ENCODE assay signal across 8 mouse cellular contexts in the genomic region with DNA sequence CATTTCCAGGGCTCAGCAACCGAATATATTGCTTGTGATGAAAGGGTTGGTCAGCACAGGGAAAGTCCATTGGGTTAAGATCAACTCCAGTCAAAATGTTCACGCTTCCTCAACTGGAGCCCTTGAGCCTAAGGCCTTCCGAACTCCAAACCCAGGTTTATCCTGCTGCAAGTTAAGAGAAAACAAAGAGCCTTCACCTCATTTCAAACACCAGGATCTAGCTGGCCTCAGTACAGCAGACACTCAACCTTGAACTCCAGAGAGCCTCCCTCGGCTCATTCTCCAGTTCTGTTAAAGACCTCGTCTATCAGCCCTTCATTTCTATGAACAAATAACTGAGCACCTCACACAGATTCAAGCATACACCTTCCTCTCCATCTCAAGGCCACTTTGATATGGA. TPM values are rescaled to one million over a fixed set of nuclear protein-coding genes. Genes with fewer than 3 reads are reported as not detected.
DNase-seq lines count a peak whose midpoint lies in the region; ATAC-seq and TF ChIP-seq lines count a peak whose summit lies in the region.

No protein-coding gene starts in this region.

- no peak for ATAC-seq in heart, embryonic 12.5 days (ENCODE audit: insufficient number of reproducible peaks, low FRiP score)
- no peak for ATAC-seq in midbrain, embryonic 11.5 days (ENCODE audit: low FRiP score)
- ATAC-seq in cerebellum, adult (ENCODE audit: insufficient number of reproducible peaks, low FRiP score, low TSS enrichment): no peak

- H3K4me2 ChIP-seq in heart, embryonic 12.5 days: peak overlapping the region; percentile 73
- H3K4me2 ChIP-seq in midbrain, embryonic 11.5 days: peak overlapping the region; percentile 79

- H3K36me3 ChIP-seq in heart, embryonic 12.5 days: peaks cover 18% of the 10 kb centered on the region
- peaks cover 6% of the 10 kb centered on the region for H3K36me3 ChIP-seq in ES-E14 (ENCODE audit: control insufficient read depth, insufficient read depth, low read length, poor library complexity, severe bottlenecking)
- peaks cover 21% of the 10 kb centered on the region for H3K36me3 ChIP-seq in hindbrain, embryonic 10.5 days
- H3K36me3 ChIP-seq in midbrain, embryonic 11.5 days (ENCODE audit: control insufficient read depth, insufficient read depth, low read length): peaks cover 6% of the 10 kb centered on the region

- H3K27me3 ChIP-seq in heart, embryonic 12.5 days (replicated peaks): no peaks in the 10 kb centered on the region
- H3K27me3 ChIP-seq in hindbrain, embryonic 10.5 days (ENCODE audit: insufficient read depth, poor library complexity, severe bottlenecking): no peaks in the 10 kb centered on the region
- H3K27me3 ChIP-seq in midbrain, embryonic 11.5 days (ENCODE audit: control insufficient read depth, insufficient read depth, low read length): no peaks in the 10 kb centered on the region

- whole genome bisulfite sequencing in heart, embryonic 12.5 days: 47% methylated on average over 5 of the region's 5 CpGs
- WGBS in hindbrain, embryonic 10.5 days: 67% methylated on average over 5 of the region's 5 CpGs
- 60% methylated on average over 5 of the region's 5 CpGs for WGBS in midbrain, embryonic 11.5 days

- in situ Hi-C loops in ES-E14 (cut with MboI; ENCODE audit: low sequenced_read_pairs in 2 of 2, unreplicated experiment in 2 of 2): no loop called here

- H3K4me3 ChIP-seq in heart, embryonic 12.5 days: peak overlapping the region; percentile 92
- H3K4me3 ChIP-seq in ES-E14 (ENCODE audit: insufficient read depth in 1 of 2, low read depth in 1 of 2, low read length in 2 of 2, poor library complexity in 1 of 2, severe bottlenecking in 1 of 2): peak overlapping the region; percentile 75 to 97
- H3K4me3 ChIP-seq in hindbrain, embryonic 10.5 days: peak overlapping the region; percentile 81
- peak overlapping the region; percentile 97 for H3K4me3 ChIP-seq in midbrain, embryonic 11.5 days (ENCODE audit: low read depth, low read length)

- H3K27ac ChIP-seq in heart, embryonic 12.5 days (ENCODE audit: poor library complexity, severe bottlenecking): no peak overlapping the region
- H3K27ac ChIP-seq in ES-E14 (ENCODE audit: insufficient read depth, low read depth, low read length, poor library complexity, severe bottlenecking): no peak overlapping the region
- peak overlapping the region; percentile 99 for H3K27ac ChIP-seq in hindbrain, embryonic 10.5 days
- H3K27ac ChIP-seq in midbrain, embryonic 11.5 days (ENCODE audit: low read depth, low read length): no peak overlapping the region

- no peaks in the 10 kb centered on the region for H3K9me3 ChIP-seq in heart, embryonic 12.5 days (replicated peaks)
- no peaks in the 10 kb centered on the region for H3K9me3 ChIP-seq in ES-E14 (ENCODE audit: control insufficient read depth, insufficient read depth, low read depth, low read length)
- no peaks in the 10 kb centered on the region for H3K9me3 ChIP-seq in hindbrain, embryonic 10.5 days
- H3K9me3 ChIP-seq in midbrain, embryonic 11.5 days (ENCODE audit: control insufficient read depth, low read length): no peaks in the 10 kb centered on the region

- peak overlapping the region; percentile 97 for H3K9ac ChIP-seq in heart, embryonic 12.5 days
- peak overlapping the region; percentile 82; the same call in 1 of the 2 replicates for H3K9ac ChIP-seq in ES-E14 (ENCODE audit: insufficient read depth, low read depth, low read length, poor library complexity, severe bottlenecking)
- peak overlapping the region; percentile 97 for H3K9ac ChIP-seq in midbrain, embryonic 11.5 days (ENCODE audit: low read length)

- H3K4me1 ChIP-seq in heart, embryonic 12.5 days (replicated peaks): peaks cover 16% of the 10 kb centered on the region
- H3K4me1 ChIP-seq in ES-E14 (ENCODE audit: control insufficient read depth in 2 of 2, insufficient read depth in 2 of 2, low read length in 2 of 2, poor library complexity in 1 of 2): peaks cover 0 to 2% of the 10 kb centered on the region in 2 experiments; a peak in 1 of 4 replicates
- H3K4me1 ChIP-seq in hindbrain, embryonic 10.5 days (replicated peaks): peaks cover 22% of the 10 kb centered on the region
- H3K4me1 ChIP-seq in midbrain, embryonic 11.5 days (ENCODE audit: control insufficient read depth, insufficient read depth, low read length): peaks cover 12% of the 10 kb centered on the region

- DNase-seq in heart, adult 9 months (ENCODE audit: low spot score in 2 of 2): no peak
- DNase-seq in ES-E14 (ENCODE audit: low read depth, low spot score): no peak
- no peak for DNase-seq in hindbrain, embryonic 10.5 days (ENCODE audit: low spot score)
- peak; percentile 85 for DNase-seq in midbrain, embryonic 11.5 days (ENCODE audit: low spot score, missing footprints)
- no peak for DNase-seq in left cerebral cortex, adult 18-20 months (ENCODE audit: low spot score in 2 of 2)
- no peak for DNase-seq in cerebellum, adult 18-20 months

TF ChIP-seq in ES-E14, 5 proteins besides CTCF, POLR2A, EP300 and RAD21:
- no peak for TF ChIP-seq CHD2 (IDR thresholded peaks at IDR 0.05; ENCODE audit: low read depth, low read length)
- no peak for TF ChIP-seq ZC3H11A (IDR thresholded peaks at IDR 0.05; ENCODE audit: borderline replicate concordance, low read depth, low read length)
- TF ChIP-seq ZNF384 (IDR thresholded peaks at IDR 0.05; ENCODE audit: low read depth, low read length): no peak
- no peak for TF ChIP-seq MAFK (IDR thresholded peaks at IDR 0.05; ENCODE audit: insufficient read depth, low read depth, low read length)
- no peak for TF ChIP-seq HCFC1 (IDR thresholded peaks at IDR 0.05; ENCODE audit: borderline replicate concordance, insufficient read depth, low read length)

RNA-seq across cellular contexts. Expression of a gene that starts 0.8 kb away (rescaled TPM):
- polyA plus RNA-seq in heart, embryonic 12.5 days (2016; fragmentation: Nextera tagmentation; extraction: Ambion mirVana): 29.0 and 37.4 TPM in 2 replicates
- 66.5 and 79.1 TPM in 2 replicates for total RNA-seq in ES-E14 (2012; rRNA removed)
- polyA plus RNA-seq in hindbrain, embryonic 10.5 days (2016; fragmentation: Nextera tagmentation; extraction: Ambion mirVana): 43.2 and 44.1 TPM in 2 replicates
- 48.2 and 52.6 TPM in 2 replicates for polyA plus RNA-seq in midbrain, embryonic 11.5 days (2014; fragmentation: Nextera tagmentation; extraction: Ambion mirVana)
- total RNA-seq in left cerebral cortex, adult 18-20 months (2021): 10 to 100 TPM; 21.0 to 21.1 TPM

RNA-seq across cellular contexts. Expression of a gene that starts 16.0 kb away (rescaled TPM):
- 31.2 and 31.8 TPM in 2 replicates for polyA plus RNA-seq in heart, embryonic 12.5 days (2016; fragmentation: Nextera tagmentation; extraction: Ambion mirVana)
- total RNA-seq in ES-E14 (2012; rRNA removed): 24.6 and 34.8 TPM in 2 replicates
- polyA plus RNA-seq in hindbrain, embryonic 10.5 days (2016; fragmentation: Nextera tagmentation; extraction: Ambion mirVana): 31.6 and 35.8 TPM in 2 replicates
- polyA plus RNA-seq in midbrain, embryonic 11.5 days (2014; fragmentation: Nextera tagmentation; extraction: Ambion mirVana): 35.1 and 38.5 TPM in 2 replicates
- total RNA-seq in left cerebral cortex, adult 18-20 months (2021): 10 to 100 TPM; 15.3 to 18.0 TPM

RNA-seq across cellular contexts. Expression of a gene that starts 16.0 kb away (rescaled TPM):
- polyA plus RNA-seq in heart, embryonic 12.5 days (2016; fragmentation: Nextera tagmentation; extraction: Ambion mirVana): 0.13 TPM in 1 of 2 replicates, not detected in the other
- total RNA-seq in ES-E14 (2012; rRNA removed): 0.63 and 0.98 TPM in 2 replicates
- 0.37 and 0.41 TPM in 2 replicates for polyA plus RNA-seq in hindbrain, embryonic 10.5 days (2016; fragmentation: Nextera tagmentation; extraction: Ambion mirVana)
- polyA plus RNA-seq in midbrain, embryonic 11.5 days (2014; fragmentation: Nextera tagmentation; extraction: Ambion mirVana): 0.16 and 0.52 TPM in 2 replicates
- under 1 TPM; 0.21 to 0.26 TPM for total RNA-seq in left cerebral cortex, adult 18-20 months (2021)
